Comparison of ENCODE assay signal across 19 mouse cellular contexts in genomic region chr19:44127729-44128497, GRCm38 (mm10). TPM values are rescaled to one million over a fixed set of nuclear protein-coding genes. Genes with fewer than 3 reads are reported as not detected.
A peak's percentile ranks its signal among the peaks of the same experiment; 100 is the strongest.
DNase-seq lines count a peak whose midpoint lies in the region; ATAC-seq and TF ChIP-seq lines count a peak whose summit lies in the region.
"Had no signal": no experiment of that assay in that cellular context is flagged by ENCODE, and none has a peak within 500 bp of the region (broad histone marks: within the 10 kb centered on the region; RNA-seq: fewer than 3 reads in every experiment).

No protein-coding gene starts in this region.

- ATAC-seq in liver, embryonic 16.5 days (ENCODE audit: low read depth), result no peak
- ATAC-seq in liver, embryonic 11.5 days (replicated peaks; ENCODE audit: low FRiP score), result no peak
- 0 out of 2 replicates have a peak, but pooled peaks have one; percentile 15 for ATAC-seq in intestine, embryonic 14.5 days (replicated peaks; ENCODE audit: low FRiP score, low TSS enrichment, low read depth)
- ATAC-seq in intestine, embryonic 15.5 days, result peak; percentile 74
- peak; percentile 88 for ATAC-seq in intestine, postnatal 0 days
- ATAC-seq: forebrain, embryonic 13.5 days; forebrain, embryonic 16.5 days had no signal

- TF ChIP-seq CTCF in intestine, postnatal 0 days (IDR thresholded peaks at IDR 0.05; ENCODE audit: low read depth), result no peak

- no peak overlapping the region for H3K9ac ChIP-seq in liver, embryonic 16.5 days (ENCODE audit: low read depth, low read length)
- no peak overlapping the region for H3K9ac ChIP-seq in liver, embryonic 11.5 days (ENCODE audit: low read depth, low read length)
- H3K9ac ChIP-seq in intestine, embryonic 14.5 days (ENCODE audit: low read length), result no peak overlapping the region
- no peak overlapping the region for H3K9ac ChIP-seq in intestine, embryonic 15.5 days
- no peak overlapping the region for H3K9ac ChIP-seq in intestine, postnatal 0 days (ENCODE audit: low read depth, low read length)
- H3K9ac ChIP-seq: embryonic facial prominence, embryonic 12.5 days; forebrain, embryonic 13.5 days had no signal

- H3K27me3 ChIP-seq in liver, embryonic 16.5 days (ENCODE audit: control insufficient read depth, insufficient read depth, low read depth, low read length), result no peaks in the 10 kb centered on the region
- H3K27me3 ChIP-seq in liver, embryonic 11.5 days (replicated peaks; ENCODE audit: control insufficient read depth, insufficient read depth, low read length), result no peaks in the 10 kb centered on the region
- no peaks in the 10 kb centered on the region for H3K27me3 ChIP-seq in intestine, embryonic 14.5 days (replicated peaks; ENCODE audit: control insufficient read depth, insufficient read depth, low read length)
- no peaks in the 10 kb centered on the region for H3K27me3 ChIP-seq in intestine, embryonic 15.5 days (replicated peaks)
- no peaks in the 10 kb centered on the region for H3K27me3 ChIP-seq in intestine, postnatal 0 days (replicated peaks; ENCODE audit: control insufficient read depth, insufficient read depth, low read length)
- H3K27me3 ChIP-seq: embryonic facial prominence, embryonic 12.5 days; forebrain, embryonic 13.5 days had no signal

- H3K9me3 ChIP-seq in liver, embryonic 16.5 days (replicated peaks; ENCODE audit: control insufficient read depth, low read length), result no peaks in the 10 kb centered on the region
- no peaks in the 10 kb centered on the region for H3K9me3 ChIP-seq in liver, embryonic 11.5 days (ENCODE audit: control insufficient read depth, low read length)
- no peaks in the 10 kb centered on the region for H3K9me3 ChIP-seq in intestine, embryonic 14.5 days (ENCODE audit: control insufficient read depth, low read length)
- H3K9me3 ChIP-seq in intestine, embryonic 15.5 days, result no peaks in the 10 kb centered on the region
- H3K9me3 ChIP-seq in intestine, postnatal 0 days (ENCODE audit: control insufficient read depth), result no peaks in the 10 kb centered on the region
- H3K9me3 ChIP-seq: embryonic facial prominence, embryonic 10.5 days; embryonic facial prominence, embryonic 12.5 days; forebrain, embryonic 13.5 days had no signal

- H3K4me2 ChIP-seq in liver, embryonic 16.5 days (ENCODE audit: low read depth, low read length), result no peak overlapping the region
- no peak overlapping the region for H3K4me2 ChIP-seq in liver, embryonic 11.5 days
- H3K4me2 ChIP-seq in intestine, embryonic 14.5 days (ENCODE audit: low read length), result no peak overlapping the region
- no peak overlapping the region for H3K4me2 ChIP-seq in intestine, embryonic 15.5 days (replicated peaks)
- 0 out of 2 replicates have a peak overlapping the region, but pooled peaks have one; percentile 9 for H3K4me2 ChIP-seq in intestine, postnatal 0 days (replicated peaks; ENCODE audit: low read depth)
- H3K4me2 ChIP-seq: embryonic facial prominence, embryonic 12.5 days; forebrain, embryonic 13.5 days had no signal

- no peak for DNase-seq in liver, embryonic 11.5 days (ENCODE audit: low spot score)
- DNase-seq in intestine, embryonic 14.5 days (ENCODE audit: low spot score), result no peak
- DNase-seq in kidney, adult 18-20 months, result no peak
- DNase-seq in testis, postnatal 14 days (ENCODE audit: low spot score), result no peak
- DNase-seq: adrenal gland, adult 2 months; adrenal gland, postnatal 14 days; adrenal gland, postnatal 36 days; cerebellum, adult 11-12 months; cerebellum, adult 2 months; cerebellum, adult 9-10 months; cerebellum, postnatal 10 days; cerebellum, postnatal 25 days had no signal

- WGBS in liver, embryonic 16.5 days (ENCODE audit: insufficient replicate concordance), result 78% methylated on average over 10 of the region's 10 CpGs
- 89% methylated on average over 10 of the region's 10 CpGs for WGBS in liver, embryonic 11.5 days
- 82% methylated on average over 10 of the region's 10 CpGs for WGBS in intestine, embryonic 14.5 days
- 74% methylated on average over 10 of the region's 10 CpGs for WGBS in intestine, embryonic 15.5 days
- 48% methylated on average over 10 of the region's 10 CpGs for WGBS in intestine, postnatal 0 days

- H3K4me3 ChIP-seq in liver, embryonic 16.5 days (ENCODE audit: low read depth, low read length), result no peak overlapping the region
- H3K4me3 ChIP-seq in liver, embryonic 11.5 days (ENCODE audit: low read depth, low read length), result no peak overlapping the region
- no peak overlapping the region for H3K4me3 ChIP-seq in intestine, embryonic 14.5 days (ENCODE audit: low read depth, low read length)
- no peak overlapping the region for H3K4me3 ChIP-seq in intestine, embryonic 15.5 days (replicated peaks)
- no peak overlapping the region for H3K4me3 ChIP-seq in intestine, postnatal 0 days (ENCODE audit: low read depth, low read length)
- H3K4me3 ChIP-seq: embryonic facial prominence, embryonic 10.5 days; embryonic facial prominence, embryonic 12.5 days; forebrain, embryonic 13.5 days had no signal

- 0 out of 2 replicates have a peak overlapping the region, but pooled peaks have one; percentile 12 for H3K27ac ChIP-seq in liver, embryonic 16.5 days (ENCODE audit: low read length)
- H3K27ac ChIP-seq in liver, embryonic 11.5 days (ENCODE audit: low read depth, low read length), result no peak overlapping the region
- H3K27ac ChIP-seq in intestine, embryonic 14.5 days (ENCODE audit: low read depth), result no peak overlapping the region
- no peak overlapping the region for H3K27ac ChIP-seq in intestine, embryonic 15.5 days
- peak overlapping the region; percentile 60; the same call in 1 of the 2 replicates for H3K27ac ChIP-seq in intestine, postnatal 0 days (ENCODE audit: low read depth, low read length)
- H3K27ac ChIP-seq: embryonic facial prominence, embryonic 10.5 days; embryonic facial prominence, embryonic 12.5 days; forebrain, embryonic 13.5 days had no signal

- H3K4me1 ChIP-seq in liver, embryonic 16.5 days (ENCODE audit: control insufficient read depth, low read depth, low read length), result no peaks in the 10 kb centered on the region; the same call in 1 of the 2 replicates
- no peaks in the 10 kb centered on the region for H3K4me1 ChIP-seq in liver, embryonic 11.5 days (replicated peaks; ENCODE audit: control insufficient read depth, insufficient read depth, low read length)
- no peaks in the 10 kb centered on the region for H3K4me1 ChIP-seq in intestine, embryonic 14.5 days (replicated peaks; ENCODE audit: control insufficient read depth, insufficient read depth, low read length)
- no peaks in the 10 kb centered on the region for H3K4me1 ChIP-seq in intestine, embryonic 15.5 days (replicated peaks)
- H3K4me1 ChIP-seq in intestine, postnatal 0 days (replicated peaks; ENCODE audit: control insufficient read depth, insufficient read depth, low read length), result no peaks in the 10 kb centered on the region
- H3K4me1 ChIP-seq: embryonic facial prominence, embryonic 10.5 days; embryonic facial prominence, embryonic 12.5 days; forebrain, embryonic 13.5 days had no signal

- peaks cover 45% of the 10 kb centered on the region for H3K36me3 ChIP-seq in liver, embryonic 16.5 days (ENCODE audit: control insufficient read depth, insufficient read depth)
- H3K36me3 ChIP-seq in liver, embryonic 11.5 days (ENCODE audit: control insufficient read depth, insufficient read depth, low read length), result peaks cover 40% of the 10 kb centered on the region
- peaks cover 89% of the 10 kb centered on the region for H3K36me3 ChIP-seq in intestine, embryonic 14.5 days (ENCODE audit: control insufficient read depth, insufficient read depth, low read length)
- H3K36me3 ChIP-seq in intestine, embryonic 15.5 days, result peaks cover 22% of the 10 kb centered on the region
- H3K36me3 ChIP-seq in intestine, postnatal 0 days (ENCODE audit: control insufficient read depth, insufficient read depth), result peaks cover 65% of the 10 kb centered on the region

RNA-seq across cellular contexts. Expression of gene Cwf19l1, which starts 7.8 kb away (rescaled TPM):
- 13.5 and 14.7 TPM in 2 replicates for polyA plus RNA-seq in liver, embryonic 16.5 days (2015; fragmentation: Nextera tagmentation; extraction: Ambion mirVana)
- polyA plus RNA-seq in liver, embryonic 11.5 days (2014; fragmentation: Nextera tagmentation; extraction: Ambion mirVana), result 39.7 and 42.3 TPM in 2 replicates
- 35.5 and 37.8 TPM in 2 replicates for polyA plus RNA-seq in intestine, embryonic 14.5 days (2014; fragmentation: Nextera tagmentation; extraction: Ambion mirVana)
- polyA plus RNA-seq in intestine, embryonic 15.5 days (2015; fragmentation: Nextera tagmentation; extraction: Ambion mirVana), result 28.9 and 32.7 TPM in 2 replicates
- polyA plus RNA-seq in intestine, postnatal 0 days (2015; fragmentation: Nextera tagmentation; extraction: Ambion mirVana), result 10.7 and 12.5 TPM in 2 replicates

RNA-seq across cellular contexts. Expression of gene Bloc1s2, which starts 18.3 kb away (rescaled TPM):
- 27.0 and 30.0 TPM in 2 replicates for polyA plus RNA-seq in liver, embryonic 16.5 days (2015; fragmentation: Nextera tagmentation; extraction: Ambion mirVana)
- 83.3 and 93.0 TPM in 2 replicates for polyA plus RNA-seq in liver, embryonic 11.5 days (2014; fragmentation: Nextera tagmentation; extraction: Ambion mirVana)
- polyA plus RNA-seq in intestine, embryonic 14.5 days (2014; fragmentation: Nextera tagmentation; extraction: Ambion mirVana), result 85.5 and 97.1 TPM in 2 replicates
- 87.8 and 91.9 TPM in 2 replicates for polyA plus RNA-seq in intestine, embryonic 15.5 days (2015; fragmentation: Nextera tagmentation; extraction: Ambion mirVana)
- 76.2 and 78.4 TPM in 2 replicates for polyA plus RNA-seq in intestine, postnatal 0 days (2015; fragmentation: Nextera tagmentation; extraction: Ambion mirVana)

RNA-seq across cellular contexts. Expression of gene Chuk, which starts 20.6 kb away (rescaled TPM):
- 19.2 and 19.5 TPM in 2 replicates for polyA plus RNA-seq in liver, embryonic 16.5 days (2015; fragmentation: Nextera tagmentation; extraction: Ambion mirVana)
- polyA plus RNA-seq in liver, embryonic 11.5 days (2014; fragmentation: Nextera tagmentation; extraction: Ambion mirVana), result 42.2 and 44.4 TPM in 2 replicates
- polyA plus RNA-seq in intestine, embryonic 14.5 days (2014; fragmentation: Nextera tagmentation; extraction: Ambion mirVana), result 37.5 and 40.4 TPM in 2 replicates
- 38.8 and 40.2 TPM in 2 replicates for polyA plus RNA-seq in intestine, embryonic 15.5 days (2015; fragmentation: Nextera tagmentation; extraction: Ambion mirVana)
- 41.2 and 46.7 TPM in 2 replicates for polyA plus RNA-seq in intestine, postnatal 0 days (2015; fragmentation: Nextera tagmentation; extraction: Ambion mirVana)

RNA-seq across cellular contexts. Expression of gene Erlin1, which starts 58.3 kb away (rescaled TPM):
- 19.2 and 20.2 TPM in 2 replicates for polyA plus RNA-seq in liver, embryonic 16.5 days (2015; fragmentation: Nextera tagmentation; extraction: Ambion mirVana)
- polyA plus RNA-seq in liver, embryonic 11.5 days (2014; fragmentation: Nextera tagmentation; extraction: Ambion mirVana), result 22.4 and 24.2 TPM in 2 replicates
- 21.9 and 25.7 TPM in 2 replicates for polyA plus RNA-seq in intestine, embryonic 14.5 days (2014; fragmentation: Nextera tagmentation; extraction: Ambion mirVana)
- 36.9 and 38.4 TPM in 2 replicates for polyA plus RNA-seq in intestine, embryonic 15.5 days (2015; fragmentation: Nextera tagmentation; extraction: Ambion mirVana)
- 21.0 and 24.3 TPM in 2 replicates for polyA plus RNA-seq in intestine, postnatal 0 days (2015; fragmentation: Nextera tagmentation; extraction: Ambion mirVana)

Comparison
In these comparisons a context has a peak if more than half of its experiments do, and no peak if none do; other contexts are left out.
1. H3K27ac ChIP-seq: peak in liver, embryonic 16.5 days (single experiment) and intestine, postnatal 0 days (single experiment); none in liver, embryonic 11.5 days (single experiment), intestine, embryonic 14.5 days (single experiment) and intestine, embryonic 15.5 days (single experiment).
2. ATAC-seq: peak in intestine, embryonic 14.5 days (single experiment), intestine, embryonic 15.5 days (single experiment) and intestine, postnatal 0 days (single experiment); none in liver, embryonic 16.5 days (single experiment) and liver, embryonic 11.5 days (single experiment).